Mouse (Mus musculus): ENCODE data around the gene Tmem81. TPM values are rescaled to one million over a fixed set of nuclear protein-coding genes. Genes with fewer than 3 reads are reported as not detected.
"Not testable (repeated sequence)": the region's sequence is repeated elsewhere in the genome, so short reads cannot be mapped to it uniquely, and the experiment has no call there.

The Tmem81 gene
- total RNA-seq (2014; rRNA removed) (1.4 and 1.8 TPM in 2 replicates), polyA plus RNA-seq (2012; rRNA removed) (1.0 and 1.5 TPM in 2 replicates)

DNA sequence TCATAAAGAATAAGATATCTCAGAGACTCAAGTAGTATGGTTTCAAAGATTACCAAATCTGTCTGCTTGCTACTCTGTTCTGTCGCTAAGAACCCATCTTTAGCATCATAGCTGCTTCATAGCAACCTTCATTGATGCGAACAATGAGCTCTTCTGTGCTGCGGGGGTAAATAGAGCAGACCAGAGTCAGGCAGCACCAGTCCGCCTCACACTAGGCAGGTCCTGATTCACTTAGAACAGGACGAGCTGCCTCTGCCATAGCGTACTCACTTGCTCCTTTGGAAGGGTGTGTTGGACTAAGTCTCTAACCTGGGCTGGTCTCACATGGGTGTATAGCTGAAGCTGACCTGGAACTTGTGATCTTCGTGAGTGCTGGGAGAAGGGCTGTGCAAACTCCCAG, at the start of gene Tmem81:
Gene Tmem81 (plus strand): TSS at position 173 of the 400 bp plus-strand sequence.
- H3K27ac ChIP-seq (replicated peaks; ENCODE audit: insufficient read depth, low read depth, low read length) = no peak within 1 kb of the TSS
- no peak within 1 kb of the TSS for H3K4me3 ChIP-seq (ENCODE audit: insufficient read depth, low read depth, low read length)
- H3K27me3 ChIP-seq (ENCODE audit: control insufficient read depth, insufficient read depth, low read length) = no peaks in the 10 kb centered on the region
- DNase-seq (ENCODE audit: extremely low read depth, low read depth, low spot score) = no peak
- 94% methylated on average over 7 of the region's 7 CpGs for WGBS
- no peaks in the 10 kb centered on the region for H3K4me1 ChIP-seq (ENCODE audit: control insufficient read depth, insufficient read depth, low read length)
- TF ChIP-seq POLR2A (IDR thresholded peaks at IDR 0.05; ENCODE audit: extremely low read depth, insufficient read depth, low read length) = no peak
- TF ChIP-seq CTCF (IDR thresholded peaks at IDR 0.05; ENCODE audit: low read depth, low read length) = no peak
- H3K79me2 ChIP-seq (ENCODE audit: control insufficient read depth, insufficient read depth, low read length) = no peaks in the 10 kb centered on the region
- H3K9ac ChIP-seq (ENCODE audit: low read depth, low read length) = no peak within 1 kb of the TSS
- H3K36me3 ChIP-seq (ENCODE audit: control insufficient read depth, insufficient read depth, low read length) = peaks cover 48% of the 10 kb centered on the region

DNA sequence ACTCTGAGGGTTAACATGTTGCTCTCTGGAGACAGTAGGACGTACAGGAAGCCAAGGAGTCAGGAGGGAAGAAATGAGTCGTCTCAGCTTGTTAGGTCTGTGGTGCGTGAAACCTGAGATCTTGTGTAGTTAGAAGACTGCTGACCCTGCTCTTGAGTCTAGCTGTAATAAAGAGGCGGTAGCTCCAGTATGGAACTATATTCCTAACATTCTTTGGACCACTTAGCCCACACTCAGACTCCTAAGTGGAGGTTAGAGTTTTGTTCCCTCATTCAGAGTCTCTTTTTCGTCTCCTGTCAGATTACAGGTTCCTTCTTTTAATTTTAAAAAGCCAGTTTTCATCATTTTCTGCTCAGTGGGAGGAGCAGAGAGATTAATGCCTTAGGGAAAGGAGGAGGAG, 41.4 kb upstream of the Tmem81 start:
- Histone ChIP-seq H3K27ac (replicated peaks; ENCODE audit: insufficient read depth, low read depth, low read length) (no peak overlapping the region), H3K4me3 (ENCODE audit: insufficient read depth, low read depth, low read length) (no peak overlapping the region), H3K27me3 (ENCODE audit: control insufficient read depth, insufficient read depth, low read length) (no peaks in the 10 kb centered on the region), H3K36me3 (ENCODE audit: control insufficient read depth, insufficient read depth, low read length) (peaks cover 42% of the 10 kb centered on the region), H3K9ac (ENCODE audit: low read depth, low read length) (no peak overlapping the region), H3K4me1 (ENCODE audit: control insufficient read depth, insufficient read depth, low read length) (no peaks in the 10 kb centered on the region), H3K79me2 (ENCODE audit: control insufficient read depth, insufficient read depth, low read length) (no peaks in the 10 kb centered on the region)
- WGBS = 90% methylated on average over 5 of the region's 5 CpGs
- no peak for DNase-seq (ENCODE audit: extremely low read depth, low read depth, low spot score)
- TF ChIP-seq POLR2A (IDR thresholded peaks at IDR 0.05; ENCODE audit: extremely low read depth, insufficient read depth, low read length) (no peak), CTCF (IDR thresholded peaks at IDR 0.05; ENCODE audit: low read depth, low read length) (no peak)

DNA sequence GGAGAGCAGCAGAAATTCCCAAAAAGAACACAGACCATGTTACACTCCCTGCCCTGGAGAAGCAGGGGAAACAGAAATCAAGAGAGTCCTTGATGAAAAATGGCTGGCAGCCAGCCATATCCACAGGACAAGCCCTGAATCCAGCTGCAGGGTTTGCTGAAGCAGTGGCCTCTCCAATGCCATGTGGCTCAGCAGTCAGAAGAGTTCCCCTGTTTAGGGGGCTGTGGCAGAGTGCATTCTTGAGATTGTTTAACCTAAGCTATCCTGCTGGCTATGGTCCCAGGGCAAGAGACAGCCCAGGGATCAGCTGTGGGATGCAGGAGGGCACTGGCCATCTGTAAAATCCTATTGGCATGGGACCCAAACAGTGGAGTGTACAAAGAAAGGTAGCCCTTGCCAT, 37.1 kb upstream of the Tmem81 start:
- H3K9ac ChIP-seq (ENCODE audit: low read depth, low read length) = no peak overlapping the region
- peaks cover 19% of the 10 kb centered on the region; the same call in 1 of the 2 replicates for H3K36me3 ChIP-seq (ENCODE audit: control insufficient read depth, insufficient read depth, low read length)
- no peak overlapping the region for H3K27ac ChIP-seq (replicated peaks; ENCODE audit: insufficient read depth, low read depth, low read length)
- H3K79me2 ChIP-seq (ENCODE audit: control insufficient read depth, insufficient read depth, low read length) = no peaks in the 10 kb centered on the region
- no peaks in the 10 kb centered on the region for H3K4me1 ChIP-seq (ENCODE audit: control insufficient read depth, insufficient read depth, low read length)
- no peak overlapping the region for H3K4me3 ChIP-seq (ENCODE audit: insufficient read depth, low read depth, low read length)
- no peaks in the 10 kb centered on the region for H3K27me3 ChIP-seq (ENCODE audit: control insufficient read depth, insufficient read depth, low read length)
- TF ChIP-seq CTCF (IDR thresholded peaks at IDR 0.05; ENCODE audit: low read depth, low read length) (no peak), POLR2A (IDR thresholded peaks at IDR 0.05; ENCODE audit: extremely low read depth, insufficient read depth, low read length) (no peak)
- no peak for DNase-seq (ENCODE audit: extremely low read depth, low read depth, low spot score)

DNA sequence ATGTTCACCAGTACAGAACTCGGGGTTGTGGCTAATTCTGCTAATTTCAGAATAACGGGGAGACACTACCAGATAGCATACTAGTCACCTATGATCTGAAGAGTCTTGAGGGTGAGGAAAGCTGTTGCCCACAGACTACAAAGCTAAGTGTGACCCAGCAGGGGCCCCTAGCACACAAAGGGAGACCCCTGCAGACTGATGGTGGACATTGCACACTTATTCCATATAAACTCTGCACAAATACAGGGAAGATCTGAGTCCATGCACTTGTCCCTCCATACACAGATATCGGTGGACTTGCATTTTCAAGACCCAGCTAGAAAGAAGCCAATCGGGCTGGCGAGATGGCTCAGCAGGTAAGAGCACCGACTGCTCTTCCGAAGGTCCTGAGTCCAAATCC, 36.5 kb upstream of the Tmem81 start:
- H3K9ac ChIP-seq (ENCODE audit: low read depth, low read length) = no peak overlapping the region
- H3K27ac ChIP-seq (replicated peaks; ENCODE audit: insufficient read depth, low read depth, low read length) = no peak overlapping the region
- H3K36me3 ChIP-seq (ENCODE audit: control insufficient read depth, insufficient read depth, low read length) = peaks cover 13% of the 10 kb centered on the region; the same call in 1 of the 2 replicates
- DNase-seq (ENCODE audit: extremely low read depth, low read depth, low spot score) = no peak
- H3K4me3 ChIP-seq (ENCODE audit: insufficient read depth, low read depth, low read length) = no peak overlapping the region
- WGBS = 88% methylated on average over 7 of the region's 7 CpGs
- TF ChIP-seq CTCF (IDR thresholded peaks at IDR 0.05; ENCODE audit: low read depth, low read length) = no peak
- no peak for TF ChIP-seq POLR2A (IDR thresholded peaks at IDR 0.05; ENCODE audit: extremely low read depth, insufficient read depth, low read length)
- H3K79me2 ChIP-seq (ENCODE audit: control insufficient read depth, insufficient read depth, low read length) = no peaks in the 10 kb centered on the region
- H3K4me1 ChIP-seq (ENCODE audit: control insufficient read depth, insufficient read depth, low read length) = no peaks in the 10 kb centered on the region
- no peaks in the 10 kb centered on the region for H3K27me3 ChIP-seq (ENCODE audit: control insufficient read depth, insufficient read depth, low read length)

DNA sequence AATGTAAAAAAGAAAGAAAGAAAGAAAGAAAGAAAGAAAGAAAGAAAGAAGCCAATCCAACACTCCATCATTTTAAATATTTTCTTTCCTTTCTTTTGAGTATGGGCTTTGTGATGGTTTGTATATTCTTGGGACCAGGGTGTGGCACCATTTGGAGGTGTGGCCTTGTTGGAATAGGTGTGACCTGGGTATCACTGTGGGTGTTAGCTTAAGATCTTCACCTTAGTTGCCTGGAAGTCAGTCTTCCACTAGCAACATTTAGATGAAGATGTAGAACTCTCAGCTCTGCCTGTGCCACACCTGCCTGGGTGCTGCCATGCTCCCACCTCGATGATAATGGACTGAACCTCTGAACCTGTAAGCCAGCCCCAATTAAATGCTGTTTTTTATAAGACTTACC, 36.0 kb upstream of the Tmem81 start:
- not testable (repeated sequence) for H3K4me3 ChIP-seq (ENCODE audit: insufficient read depth, low read depth, low read length); H3K36me3 ChIP-seq (ENCODE audit: control insufficient read depth, insufficient read depth, low read length); H3K27me3 ChIP-seq (ENCODE audit: control insufficient read depth, insufficient read depth, low read length); H3K79me2 ChIP-seq (ENCODE audit: control insufficient read depth, insufficient read depth, low read length); DNase-seq (ENCODE audit: extremely low read depth, low read depth, low spot score); H3K4me1 ChIP-seq (ENCODE audit: control insufficient read depth, insufficient read depth, low read length); H3K9ac ChIP-seq (ENCODE audit: low read depth, low read length); H3K27ac ChIP-seq (replicated peaks; ENCODE audit: insufficient read depth, low read depth, low read length)
- WGBS = 87% methylated on average over 1 of the region's 1 CpGs

DNA sequence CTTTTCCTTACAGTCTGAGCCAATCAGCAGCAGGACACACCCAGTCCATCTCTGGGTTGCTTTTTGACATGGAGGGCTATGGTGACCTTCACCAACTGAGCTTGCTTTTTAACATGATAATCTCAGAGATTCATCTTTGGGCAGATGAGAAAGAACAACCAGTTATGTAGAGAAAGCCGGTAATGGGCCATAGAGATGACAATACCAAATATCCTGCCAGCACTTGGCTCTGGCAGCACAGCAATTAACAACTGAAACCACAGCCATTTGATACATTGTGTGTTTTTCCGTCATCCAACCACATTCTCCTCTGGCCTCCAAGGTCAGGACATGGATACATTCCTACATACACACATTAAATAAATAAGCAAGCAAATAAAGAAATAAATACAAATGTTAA, 35.0 kb upstream of the Tmem81 start:
- Histone ChIP-seq H3K4me1 (ENCODE audit: control insufficient read depth, insufficient read depth, low read length) (no peaks in the 10 kb centered on the region), H3K27me3 (ENCODE audit: control insufficient read depth, insufficient read depth, low read length) (no peaks in the 10 kb centered on the region), H3K4me3 (ENCODE audit: insufficient read depth, low read depth, low read length) (no peak overlapping the region), H3K27ac (replicated peaks; ENCODE audit: insufficient read depth, low read depth, low read length) (no peak overlapping the region), H3K9ac (ENCODE audit: low read depth, low read length) (no peak overlapping the region), H3K79me2 (ENCODE audit: control insufficient read depth, insufficient read depth, low read length) (no peaks in the 10 kb centered on the region), H3K36me3 (ENCODE audit: control insufficient read depth, insufficient read depth, low read length) (peaks cover 5% of the 10 kb centered on the region; the same call in 1 of the 2 replicates)
- DNase-seq (ENCODE audit: extremely low read depth, low read depth, low spot score) = no peak
- no peak for TF ChIP-seq CTCF (IDR thresholded peaks at IDR 0.05; ENCODE audit: low read depth, low read length)
- TF ChIP-seq POLR2A (IDR thresholded peaks at IDR 0.05; ENCODE audit: extremely low read depth, insufficient read depth, low read length) = no peak
- WGBS = 88% methylated on average over 2 of the region's 2 CpGs

Data from liver, adult 2 months (tissue).